Mouse (Mus musculus) testis, adult 2 months (tissue): Measurements from ENCODE around the gene Abcb5.

Experiments used
- CTCF ChIP-seq: fragments of 200-500 bp; IDR thresholded peaks from 2 replicates; pipeline ENCODE4 v1.5.1; 2012; ENCODE audit warnings: low read depth, mild to moderate bottlenecking, inconsistent platforms, low read length, moderate library complexity; ENCODE audit not compliant: control insufficient read depth, insufficient read depth, insufficient replicate concordance
- POLR2A ChIP-seq: fragments of 200-500 bp; IDR thresholded peaks from 2 replicates; pipeline ENCODE4 v1.6.1; 2012; ENCODE audit warnings: low read depth, mild to moderate bottlenecking, inconsistent platforms, low read length, moderate library complexity; ENCODE audit not compliant: control insufficient read depth

DNA sequence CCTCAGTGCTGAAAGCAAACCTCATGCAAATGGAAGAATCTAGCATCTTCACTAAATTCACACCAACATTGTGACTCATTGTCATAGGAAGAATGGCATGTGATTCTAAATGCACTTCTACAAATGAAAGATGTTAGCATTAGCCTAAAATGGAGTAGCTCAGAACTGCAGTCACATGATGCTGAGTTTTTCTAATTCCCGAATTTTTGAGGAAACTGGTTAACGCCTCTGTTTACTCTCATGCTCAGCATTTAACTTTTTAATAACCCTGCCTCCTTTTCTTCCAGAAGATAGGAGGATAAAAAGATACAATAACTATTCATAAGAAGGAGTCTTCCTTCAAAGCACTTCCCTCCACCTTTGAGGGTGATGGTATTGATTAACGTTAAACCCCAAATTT is 121.4 kb downstream of the Abcb5 start:
- no peak for TF ChIP-seq CTCF
- no peak for TF ChIP-seq POLR2A
